Mouse (Mus musculus) megakaryocyte, embryonic 14.5 days (primary cell): ENCODE results near the gene Polr1d. TPM values are rescaled to one million over a fixed set of nuclear protein-coding genes. Genes with fewer than 3 reads are reported as not detected.
A peak's percentile ranks its signal among the peaks of the same experiment; 100 is the strongest.

Source experiments
- H3K27me3 ChIP-seq: replicated peaks from 2 replicates; pipeline ENCODE3; 2012; ENCODE audit warnings: inconsistent platforms
- H3K36me3 ChIP-seq: replicated peaks from 2 replicates; pipeline ENCODE3; 2012; ENCODE audit warnings: low read length, inconsistent platforms, mixed read lengths
- H3K4me1 ChIP-seq: 2 replicates; pipeline ENCODE4 v1.6.1; 2012; ENCODE audit warnings: inconsistent platforms
- H3K4me3 ChIP-seq: replicated peaks from 2 replicates; pipeline ENCODE3; 2012; ENCODE audit warnings: moderate library complexity, mild to moderate bottlenecking, inconsistent platforms
- H3K9me3 ChIP-seq: 2 replicates; pipeline ENCODE4 v1.6.1; 2012; ENCODE audit warnings: inconsistent platforms
- FLI1 ChIP-seq: IDR thresholded peaks from 2 replicates; pipeline ENCODE4 v1.6.1; 2012; ENCODE audit warnings: low read length, inconsistent platforms, mixed read lengths
- GATA1 ChIP-seq: IDR thresholded peaks from 3 replicates; pipeline ENCODE4 v1.6.1; 2012; ENCODE audit warnings: mixed read lengths, low read length, inconsistent platforms, borderline replicate concordance
- polyA plus RNA-seq: library from polyadenylated mRNA; stranded (reverse); fragments of >175 nt; gene quantifications from 2 replicates; pipeline ENCODE4 v1.2.3, GENCODE M21; 2012; ENCODE audit warnings: low replicate concordance; ENCODE audit not compliant: insufficient read depth

The Polr1d gene
- 78.9 and 100 TPM in 2 replicates for polyA plus RNA-seq

GRCm38 (mm10) chr5:147076799-147077165 is at the start of gene Polr1d:
Gene Polr1d, plus strand, starts transcription at chr5:147077050.
- TF ChIP-seq FLI1: no peak
- TF ChIP-seq GATA1: no peak
- Histone ChIP-seq H3K4me1 (peaks cover 63% of the 10 kb centered on the region), H3K27me3 (no peaks in the 10 kb centered on the region)

DNA sequence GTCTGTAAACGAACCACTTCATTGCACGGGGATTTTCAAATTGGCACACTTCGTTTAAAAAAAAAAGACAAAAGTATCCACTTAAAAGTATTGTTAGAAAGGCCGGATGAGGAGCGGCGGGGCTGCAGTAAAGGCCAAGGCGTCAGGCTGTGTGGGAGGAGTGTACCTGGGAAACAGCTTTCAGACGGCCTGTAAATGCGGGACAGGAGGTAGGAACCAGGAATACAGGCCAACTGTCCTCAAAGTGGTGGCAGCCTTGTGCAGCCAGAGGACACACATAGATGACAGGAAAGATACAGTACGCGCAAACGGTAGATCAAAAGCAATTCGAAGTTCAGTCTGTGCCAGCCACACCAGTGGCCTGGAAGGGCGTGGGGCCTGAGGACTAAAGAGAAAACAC is 45.6 kb upstream of the Polr1d start:
- H3K9me3 ChIP-seq: no peaks in the 10 kb centered on the region
- H3K4me1 ChIP-seq: peaks cover 11% of the 10 kb centered on the region
- TF ChIP-seq FLI1: no peak
- no peak for TF ChIP-seq GATA1
- H3K4me3 ChIP-seq: no peak overlapping the region
- peaks cover 87% of the 10 kb centered on the region for H3K36me3 ChIP-seq
- no peaks in the 10 kb centered on the region for H3K27me3 ChIP-seq

More at GRCm38 (mm10) chr5:147076799-147077165, at the start of gene Polr1d:
- Histone ChIP-seq H3K9me3 (no peaks in the 10 kb centered on the region), H3K4me3 (peak within 1 kb of the TSS; percentile 96), H3K36me3 (peaks cover 32% of the 10 kb centered on the region)

DNA sequence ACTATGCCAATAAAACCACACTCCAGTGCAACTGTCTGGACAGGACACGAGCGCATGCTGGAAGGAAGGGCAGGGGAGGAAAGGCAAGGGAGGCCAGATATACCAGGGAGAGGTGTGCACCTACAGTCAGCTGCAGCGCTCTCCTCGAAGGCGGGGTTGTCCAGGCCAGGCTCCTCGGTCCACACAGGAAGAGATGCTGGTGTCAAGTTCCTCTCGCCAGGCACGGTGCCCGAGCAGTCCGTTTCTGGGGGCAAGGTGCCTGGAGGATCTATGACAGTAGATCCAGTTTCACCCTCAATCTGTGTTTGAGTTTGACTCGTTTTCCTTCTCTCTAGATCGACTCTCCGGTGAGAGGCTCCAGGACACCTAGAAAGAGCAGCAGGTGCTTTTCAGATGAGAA is 43.7 kb upstream of the Polr1d start:
- Histone ChIP-seq H3K4me3 (no peak overlapping the region), H3K27me3 (no peaks in the 10 kb centered on the region), H3K36me3 (peaks cover 68% of the 10 kb centered on the region), H3K4me1 (peaks cover 17% of the 10 kb centered on the region), H3K9me3 (no peaks in the 10 kb centered on the region)
- TF ChIP-seq FLI1: no peak
- TF ChIP-seq GATA1: no peak

DNA sequence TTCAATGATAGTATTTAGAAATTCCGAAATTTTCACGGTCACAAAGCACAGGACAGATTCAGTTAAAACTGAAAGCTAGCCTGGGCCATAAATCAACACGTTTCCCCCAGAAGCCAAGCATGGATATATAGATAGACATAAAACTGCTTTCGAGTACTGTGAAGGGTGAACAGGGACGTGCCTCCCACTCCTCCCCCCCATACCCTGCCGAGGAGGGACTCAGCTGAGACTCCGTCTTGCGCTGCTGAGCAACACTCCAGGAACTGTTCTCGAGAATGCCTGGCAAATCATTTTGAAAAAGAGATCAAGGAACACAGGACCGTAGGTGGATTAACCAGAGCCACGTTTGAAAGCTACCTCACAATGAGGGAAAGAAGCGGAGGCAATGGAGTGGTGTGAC is 42.6 kb upstream of the Polr1d start:
- TF ChIP-seq FLI1: no peak
- TF ChIP-seq GATA1: no peak
- H3K36me3 ChIP-seq: peaks cover 62% of the 10 kb centered on the region
- peaks cover 26% of the 10 kb centered on the region for H3K4me1 ChIP-seq
- H3K27me3 ChIP-seq: no peaks in the 10 kb centered on the region
- H3K9me3 ChIP-seq: no peaks in the 10 kb centered on the region
- H3K4me3 ChIP-seq: no peak overlapping the region

- no peaks in the 10 kb centered on the region for H3K9me3 ChIP-seq
- no peak for TF ChIP-seq GATA1
- TF ChIP-seq FLI1: no peak
- no peaks in the 10 kb centered on the region for H3K27me3 ChIP-seq
- peaks cover 62% of the 10 kb centered on the region for H3K36me3 ChIP-seq
- H3K4me3 ChIP-seq: no peak overlapping the region
- peaks cover 36% of the 10 kb centered on the region for H3K4me1 ChIP-seq
These were observed 41.5 kb upstream of the Polr1d start for GRCm38 (mm10) chr5:147035301-147035700.

- H3K9me3 ChIP-seq: no peaks in the 10 kb centered on the region
- TF ChIP-seq GATA1 (no peak), FLI1 (no peak)
- peaks cover 62% of the 10 kb centered on the region for H3K36me3 ChIP-seq
- H3K4me1 ChIP-seq: peaks cover 39% of the 10 kb centered on the region
- H3K4me3 ChIP-seq: no peak overlapping the region
- H3K27me3 ChIP-seq: no peaks in the 10 kb centered on the region
These were observed 40.8 kb upstream of the Polr1d start for GRCm38 (mm10) chr5:147036028-147036427.

DNA sequence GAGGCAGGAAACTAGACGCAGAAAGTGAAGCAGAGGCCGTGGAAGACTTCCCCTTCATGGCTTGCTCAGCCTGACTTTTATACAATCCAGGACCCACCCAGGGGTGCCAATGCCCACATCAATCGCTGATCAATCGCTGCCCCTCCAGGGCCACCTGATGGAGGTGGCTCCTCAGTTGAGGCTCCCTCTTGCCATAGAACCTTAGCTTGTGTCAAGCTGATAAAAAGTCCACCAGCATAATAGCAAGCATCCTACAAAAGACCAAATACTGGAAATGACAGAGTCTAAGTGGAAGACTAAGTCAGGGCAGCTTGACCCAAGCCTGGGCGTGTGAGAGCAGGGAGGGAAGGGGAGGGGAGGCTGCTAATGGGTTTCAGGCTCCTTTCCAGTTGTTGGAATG is 40.2 kb upstream of the Polr1d start:
- Histone ChIP-seq H3K36me3 (peaks cover 62% of the 10 kb centered on the region), H3K9me3 (no peaks in the 10 kb centered on the region), H3K4me3 (no peak overlapping the region), H3K27me3 (no peaks in the 10 kb centered on the region), H3K4me1 (peaks cover 39% of the 10 kb centered on the region)
- no peak for TF ChIP-seq FLI1
- TF ChIP-seq GATA1: no peak

GRCm38 (mm10) chr5:147037601-147038000 is 39.2 kb upstream of the Polr1d start:
- Histone ChIP-seq H3K36me3 (peaks cover 61% of the 10 kb centered on the region), H3K27me3 (no peaks in the 10 kb centered on the region)
- TF ChIP-seq FLI1 (no peak), GATA1 (no peak)

GRCm38 (mm10) chr5:147039394-147039793 is 37.5 kb upstream of the Polr1d start:
- no peak for TF ChIP-seq GATA1
- no peak for TF ChIP-seq FLI1
- H3K4me1 ChIP-seq: peaks cover 57% of the 10 kb centered on the region
- H3K4me3 ChIP-seq: no peak overlapping the region
- H3K36me3 ChIP-seq: peaks cover 43% of the 10 kb centered on the region
- H3K9me3 ChIP-seq: no peaks in the 10 kb centered on the region
- no peaks in the 10 kb centered on the region for H3K27me3 ChIP-seq

More at GRCm38 (mm10) chr5:147037601-147038000, 39.2 kb upstream of the Polr1d start:
- H3K9me3 ChIP-seq: no peaks in the 10 kb centered on the region
- H3K4me1 ChIP-seq: peaks cover 39% of the 10 kb centered on the region
- H3K4me3 ChIP-seq: no peak overlapping the region

- Histone ChIP-seq H3K4me3 (no peak overlapping the region), H3K36me3 (peaks cover 35% of the 10 kb centered on the region), H3K9me3 (no peaks in the 10 kb centered on the region), H3K27me3 (no peaks in the 10 kb centered on the region), H3K4me1 (peaks cover 51% of the 10 kb centered on the region)
- TF ChIP-seq FLI1: no peak
- TF ChIP-seq GATA1: no peak
These were observed 34.6 kb upstream of the Polr1d start for GRCm38 (mm10) chr5:147041965-147042937.
